Mouse (Mus musculus) embryonic facial prominence, embryonic 11.5 days (tissue): ENCODE measurements at regions not wholly inside any gene's neighbourhood (a gene's known extent, or its start where the extent isn't known, plus 50 kb on each side); places are given as distances from the start of the nearest gene placed in this dataset.
"Not testable (repeated sequence)": the region's sequence is repeated elsewhere in the genome, so short reads cannot be mapped to it uniquely, and the experiment has no call there.

ENCODE experiments used
- ATAC-seq: fragments of 200-750 bp; cut with Nextera tagmentation; replicated peaks from 2 replicates; pipeline ENCODE4 v1.8.0; 2017; ENCODE audit warnings: low read depth; ENCODE audit not compliant: insufficient number of reproducible peaks, low FRiP score, low TSS enrichment
- DNase-seq: peaks from one replicate; pipeline ENCODE4 v3.0.0-alpha.2; 2015; ENCODE audit warnings: low spot score
- H3K27ac ChIP-seq: fragments of 300-500 bp; sonication (generic); replicated peaks from 2 replicates; pipeline ENCODE4 v1.5.1; 2014; ENCODE audit warnings: mild to moderate bottlenecking, low read depth, low read length, control low read depth
- H3K27me3 ChIP-seq: fragments of 300-500 bp; sonication (generic); 2 replicates; pipeline ENCODE4 v1.6.1; 2014; ENCODE audit warnings: mild to moderate bottlenecking, low read length, moderate library complexity, mixed read lengths; ENCODE audit not compliant: control insufficient read depth, insufficient read depth
- H3K36me3 ChIP-seq: fragments of 300-500 bp; sonication (generic); replicated peaks from 2 replicates; pipeline ENCODE4 v1.6.1; 2014; ENCODE audit warnings: low read depth, mild to moderate bottlenecking, low read length, moderate library complexity, mixed read lengths; ENCODE audit not compliant: control insufficient read depth, insufficient read depth
- H3K4me1 ChIP-seq: fragments of 300-500 bp; sonication (generic); 2 replicates; pipeline ENCODE4 v1.6.1; 2014; ENCODE audit warnings: low read length, mixed read lengths; ENCODE audit not compliant: control insufficient read depth, insufficient read depth
- H3K4me2 ChIP-seq: fragments of 300-500 bp; sonication (generic); 2 replicates; pipeline ENCODE4 v1.6.1; 2014; ENCODE audit warnings: low read depth, mild to moderate bottlenecking, control low read depth, low read length, moderate library complexity
- H3K4me3 ChIP-seq: fragments of 300-500 bp; sonication (generic); 2 replicates; pipeline ENCODE4 v1.5.1; 2014; ENCODE audit warnings: low read depth, low read length, control low read depth
- H3K9ac ChIP-seq: fragments of 300-500 bp; sonication (generic); replicated peaks from 2 replicates; pipeline ENCODE4 v1.6.1; 2014; ENCODE audit warnings: mild to moderate bottlenecking, control low read depth, low read length
- H3K9me3 ChIP-seq: fragments of 300-500 bp; sonication (generic); replicated peaks from 2 replicates; pipeline ENCODE4 v1.6.1; 2016; ENCODE audit warnings: mild to moderate bottlenecking, low read length, inconsistent platforms, mixed read lengths; ENCODE audit not compliant: control insufficient read depth
- WGBS: fragments of 180-500 bp; shearing (Covaris S2); extraction: QIAGEN DNeasy Blood & Tissue Kit; methylation state at CpG from one replicate; pipeline ENCODE4 v1.1.7; 2014; 5-methylcytosine and 5-hydroxymethylcytosine counted together

DNA sequence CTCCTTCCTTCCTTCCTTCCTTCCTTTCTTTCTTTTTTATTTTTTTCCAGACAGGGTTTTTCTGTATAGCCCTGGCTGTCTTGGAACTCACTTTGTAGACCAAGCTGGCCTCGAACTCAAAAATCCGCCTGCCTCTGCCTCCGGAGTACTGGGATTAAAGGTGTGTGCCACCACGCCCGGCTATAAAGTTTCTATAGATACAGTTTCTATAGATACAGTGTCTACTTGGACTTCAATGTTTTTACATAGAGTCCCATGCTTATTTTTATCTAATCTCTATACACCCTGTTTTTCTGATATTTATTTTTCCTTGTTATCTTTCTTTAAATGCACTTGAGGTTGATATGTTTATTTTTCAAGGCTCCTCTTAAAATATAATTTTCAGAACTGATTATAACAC lies 364.0 kb downstream of the Sfmbt2 start:
- not testable (repeated sequence) for ATAC-seq

DNA sequence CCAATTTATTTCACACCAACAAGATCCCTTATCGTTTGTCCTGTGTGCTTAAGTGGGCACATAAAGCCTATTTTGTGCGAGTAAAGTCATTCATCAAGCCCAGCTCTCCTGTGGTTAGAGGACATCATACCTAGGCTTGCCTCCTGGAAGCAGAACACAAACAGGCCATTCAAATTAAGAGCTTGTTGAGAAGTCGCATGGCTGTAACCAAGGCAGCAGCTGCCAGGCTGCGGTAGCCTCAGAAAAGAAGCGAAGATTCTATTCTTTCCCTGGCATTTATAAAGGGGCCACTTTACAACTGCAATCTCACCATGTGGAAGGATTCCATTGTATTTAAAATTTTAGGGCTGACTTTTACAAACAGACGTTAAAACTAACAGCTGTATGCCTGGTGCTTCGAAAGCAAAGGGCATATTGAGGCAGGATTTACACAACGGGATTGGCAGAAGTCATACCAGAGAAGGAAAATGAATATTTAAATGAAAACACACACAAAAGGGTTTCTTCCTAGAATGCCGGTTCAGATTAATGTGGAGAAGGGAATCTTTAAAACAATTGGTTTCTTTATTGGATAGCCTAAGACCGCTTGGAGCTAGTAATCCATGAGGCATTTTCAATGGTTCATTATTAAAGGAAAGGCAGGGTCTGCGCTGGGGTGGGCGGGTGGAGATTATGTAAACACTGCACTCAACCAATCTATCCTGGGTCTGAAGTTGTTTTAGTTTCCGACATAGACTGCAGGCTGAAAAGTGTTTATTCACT lies 366.6 kb downstream of the Sfmbt2 start:
- Histone ChIP-seq H3K4me3 (no peak overlapping the region), H3K4me1 (no peaks in the 10 kb centered on the region), H3K4me2 (no peak overlapping the region), H3K9me3 (no peaks in the 10 kb centered on the region), H3K27me3 (no peaks in the 10 kb centered on the region), H3K36me3 (no peaks in the 10 kb centered on the region), H3K9ac (no peak overlapping the region), H3K27ac (no peak overlapping the region)
- ATAC-seq (peak; percentile 66), DNase-seq (peak; percentile 46)
- WGBS, result 36% methylated on average over 13 of the region's 13 CpGs

More for the DNA sequence above, 364.0 kb downstream of the Sfmbt2 start:
- not testable (repeated sequence) for H3K4me3 ChIP-seq, H3K4me2 ChIP-seq, H3K27ac ChIP-seq, H3K4me1 ChIP-seq, DNase-seq, H3K9ac ChIP-seq, H3K36me3 ChIP-seq, H3K9me3 ChIP-seq, H3K27me3 ChIP-seq
- 93% methylated on average over 5 of the region's 5 CpGs for WGBS

DNA sequence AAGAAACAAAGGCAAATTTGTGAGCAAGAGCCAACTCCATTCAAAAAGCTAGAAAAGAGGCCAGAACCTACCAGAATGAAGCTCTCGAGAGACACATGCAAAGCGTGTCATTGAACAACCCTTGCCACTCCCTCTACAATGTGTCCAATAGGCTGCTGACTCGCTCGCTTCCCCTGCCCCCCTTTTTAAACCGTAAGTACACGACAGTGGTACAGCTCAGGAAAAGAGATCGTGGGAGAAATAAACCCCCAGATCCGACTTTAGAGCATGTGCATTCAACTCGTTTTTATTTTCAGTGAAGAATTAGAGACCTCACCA lies 367.1 kb downstream of the Sfmbt2 start:
- Histone ChIP-seq H3K27ac (no peak overlapping the region), H3K9me3 (no peaks in the 10 kb centered on the region), H3K4me3 (no peak overlapping the region), H3K27me3 (no peaks in the 10 kb centered on the region), H3K4me2 (no peak overlapping the region), H3K4me1 (no peaks in the 10 kb centered on the region), H3K36me3 (no peaks in the 10 kb centered on the region), H3K9ac (no peak overlapping the region)
- WGBS, result 60% methylated on average over 9 of the region's 9 CpGs
- ATAC-seq (peak; percentile 72), DNase-seq (peak; percentile 29)

DNA sequence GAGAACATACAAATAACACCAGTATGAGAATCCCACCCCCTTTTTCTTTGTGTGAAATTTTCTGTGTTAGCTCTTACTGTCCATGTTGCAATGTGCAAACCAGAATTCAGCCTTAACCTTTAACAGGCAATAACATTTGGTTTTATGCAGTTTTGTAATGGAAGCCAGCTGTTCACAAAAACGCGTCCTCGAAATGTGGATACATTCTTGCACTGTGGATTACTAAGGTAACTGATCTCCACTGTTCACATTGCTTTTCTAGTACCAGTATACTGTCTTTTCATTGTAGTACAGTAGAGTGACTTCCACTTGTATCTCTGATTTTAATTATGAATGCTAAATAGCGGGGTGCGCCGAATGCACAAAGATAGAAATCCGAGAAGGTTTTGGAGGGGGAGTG lies 374.8 kb downstream of the Sfmbt2 start:
- DNase-seq, result peak; percentile 79
- H3K36me3 ChIP-seq, result no peaks in the 10 kb centered on the region
- no peaks in the 10 kb centered on the region for H3K4me1 ChIP-seq
- H3K27me3 ChIP-seq, result no peaks in the 10 kb centered on the region
- no peaks in the 10 kb centered on the region for H3K9me3 ChIP-seq
- H3K4me2 ChIP-seq, result no peak overlapping the region
- H3K4me3 ChIP-seq, result no peak overlapping the region
- ATAC-seq, result peak; percentile 63; the same call in 1 of the 2 replicates
- WGBS, result 35% methylated on average over 7 of the region's 7 CpGs
- H3K27ac ChIP-seq, result no peak overlapping the region
- H3K9ac ChIP-seq, result no peak overlapping the region

DNA sequence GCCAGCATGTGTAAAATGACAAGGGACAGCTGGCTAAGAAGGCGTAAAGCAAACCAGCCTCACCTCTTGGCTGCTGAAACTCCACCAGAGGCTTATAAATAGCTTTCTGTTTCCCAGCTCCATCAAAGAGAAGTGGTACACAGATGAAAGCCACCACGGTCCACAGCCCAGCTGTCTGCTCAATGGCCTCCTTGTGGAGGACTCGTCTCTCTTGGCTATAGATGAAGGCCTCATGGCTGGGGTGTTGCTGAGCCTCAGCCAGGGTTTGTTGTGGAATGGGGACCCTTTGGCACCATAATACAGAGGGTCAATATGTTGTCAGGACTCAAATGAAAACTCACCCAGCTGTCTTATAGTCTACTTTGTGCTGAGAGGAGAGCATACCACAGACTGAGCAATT lies 385.1 kb downstream of the Sfmbt2 start:
- no peaks in the 10 kb centered on the region for H3K9me3 ChIP-seq
- no peaks in the 10 kb centered on the region for H3K27me3 ChIP-seq
- H3K9ac ChIP-seq, result no peak overlapping the region
- no peak overlapping the region for H3K4me3 ChIP-seq
- 41% methylated on average over 3 of the region's 3 CpGs for WGBS
- H3K27ac ChIP-seq, result no peak overlapping the region
- DNase-seq, result no peak
- ATAC-seq, result no peak
- no peak overlapping the region for H3K4me2 ChIP-seq
- H3K4me1 ChIP-seq, result no peaks in the 10 kb centered on the region; the same call in 1 of the 2 replicates
- no peaks in the 10 kb centered on the region for H3K36me3 ChIP-seq

DNA sequence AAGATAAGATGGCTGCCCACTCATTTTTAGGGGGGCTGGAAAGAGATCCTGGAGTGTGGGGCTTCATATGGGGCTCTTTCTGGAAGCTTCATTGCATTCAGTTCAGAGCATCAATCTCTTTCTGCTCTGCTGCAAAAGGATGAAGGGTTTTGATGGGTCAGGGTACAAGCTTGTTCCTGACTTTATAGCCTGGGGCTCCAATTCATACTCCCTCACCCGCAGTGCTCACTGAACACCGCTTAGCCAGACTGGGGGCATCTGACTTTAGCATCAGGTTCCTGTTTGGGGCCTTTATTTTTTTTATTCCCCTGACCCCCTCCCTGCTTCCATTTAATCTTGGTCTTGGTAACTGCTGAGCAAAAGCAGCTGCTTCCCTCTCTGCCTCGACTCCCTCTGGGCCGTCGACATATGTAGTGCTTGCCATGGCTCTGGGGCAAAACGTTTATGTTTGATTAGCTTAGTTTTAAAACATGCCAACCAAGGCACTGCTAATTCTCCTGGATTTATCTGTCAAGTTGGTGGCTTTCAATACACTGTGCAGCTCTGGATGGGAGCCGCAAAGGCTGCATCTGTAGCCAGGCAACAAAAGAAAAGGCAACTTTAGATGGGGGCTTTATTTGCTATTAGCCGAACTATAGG lies 387.0 kb downstream of the Sfmbt2 start:
- no peaks in the 10 kb centered on the region for H3K9me3 ChIP-seq
- no peaks in the 10 kb centered on the region for H3K36me3 ChIP-seq
- no peaks in the 10 kb centered on the region; the same call in 1 of the 2 replicates for H3K4me1 ChIP-seq
- H3K27me3 ChIP-seq, result no peaks in the 10 kb centered on the region
- no peak overlapping the region for H3K4me3 ChIP-seq
- ATAC-seq (peak; percentile 85), DNase-seq (peak; percentile 51)
- no peak overlapping the region for H3K9ac ChIP-seq
- H3K4me2 ChIP-seq, result no peak overlapping the region
- 30% methylated on average over 8 of the region's 8 CpGs for WGBS
- H3K27ac ChIP-seq, result no peak overlapping the region

DNA sequence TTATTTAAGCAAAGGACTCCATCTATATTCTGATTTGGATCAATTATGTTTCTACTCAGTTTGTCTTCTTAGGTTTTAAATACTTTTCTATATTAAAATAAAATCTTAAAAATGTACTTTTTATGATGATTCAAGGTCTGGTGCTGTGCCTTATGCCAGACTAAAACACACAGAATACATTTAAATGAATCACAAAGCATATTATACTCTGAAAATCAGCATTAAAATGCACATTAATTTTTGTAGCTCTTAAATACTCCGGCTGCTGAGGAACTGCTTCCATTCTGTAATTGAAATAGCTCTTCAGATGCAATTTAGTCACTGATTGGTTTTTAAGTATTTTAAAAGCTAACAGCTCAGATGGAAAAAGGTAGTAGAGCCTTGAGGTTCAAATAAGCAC lies 387.6 kb downstream of the Sfmbt2 start:
- Histone ChIP-seq H3K36me3 (no peaks in the 10 kb centered on the region), H3K4me2 (no peak overlapping the region), H3K9me3 (no peaks in the 10 kb centered on the region), H3K4me1 (no peaks in the 10 kb centered on the region; the same call in 1 of the 2 replicates), H3K4me3 (no peak overlapping the region), H3K9ac (no peak overlapping the region), H3K27me3 (no peaks in the 10 kb centered on the region), H3K27ac (no peak overlapping the region)
- ATAC-seq, result no peak
- DNase-seq, result no peak
- WGBS, result 71% methylated on average over 1 of the region's 1 CpGs

DNA sequence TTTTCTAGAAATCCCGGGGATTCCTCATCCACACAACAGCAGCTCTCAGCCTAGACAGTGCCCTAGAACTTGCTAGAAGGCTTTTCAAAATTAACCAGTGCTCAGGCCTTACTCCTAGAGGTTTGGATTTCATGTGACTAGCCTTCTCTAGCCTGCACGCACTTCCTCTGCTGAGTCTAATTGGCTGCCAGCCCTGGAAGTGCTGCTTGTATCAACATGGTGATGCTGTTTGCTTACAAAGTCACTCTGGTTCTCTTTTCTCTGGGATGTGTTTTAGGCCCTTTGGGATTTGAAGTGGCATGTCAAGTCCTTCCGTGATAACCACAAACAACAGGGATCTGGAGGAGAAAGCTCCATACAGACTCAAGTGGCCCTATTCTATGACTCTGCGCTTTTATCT lies 391.9 kb downstream of the Sfmbt2 start:
- WGBS, result 74% methylated on average over 4 of the region's 4 CpGs
- no peaks in the 10 kb centered on the region for H3K27me3 ChIP-seq
- ATAC-seq, result no peak
- H3K9me3 ChIP-seq, result no peaks in the 10 kb centered on the region
- H3K4me1 ChIP-seq, result no peaks in the 10 kb centered on the region; the same call in 1 of the 2 replicates
- H3K36me3 ChIP-seq, result no peaks in the 10 kb centered on the region
- no peak overlapping the region for H3K4me3 ChIP-seq
- no peak overlapping the region for H3K27ac ChIP-seq
- no peak overlapping the region for H3K4me2 ChIP-seq
- H3K9ac ChIP-seq, result no peak overlapping the region
- DNase-seq, result no peak
